Mouse (Mus musculus): ENCODE results near the gene Vmn1r201.

Gene Vmn1r201

DNA sequence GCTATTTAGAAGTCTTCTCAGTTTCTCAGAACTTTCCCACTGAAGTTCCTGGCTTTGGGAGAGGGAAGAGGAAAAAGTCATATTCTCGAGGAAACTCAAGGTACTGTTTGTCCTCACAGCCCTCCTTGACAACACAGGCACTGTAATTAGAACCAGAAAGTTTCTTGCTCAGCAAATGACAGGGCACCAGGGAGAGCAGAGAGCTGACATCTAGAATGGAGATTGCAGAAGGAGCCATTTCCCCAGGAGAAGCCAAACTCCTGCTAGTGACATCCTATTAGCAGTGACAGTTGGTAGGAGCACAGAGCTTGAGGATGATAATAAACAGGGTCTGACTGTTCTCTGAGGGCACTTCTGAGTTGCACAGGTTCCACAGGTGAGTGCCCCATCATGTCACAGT, at the start of gene Vmn1r201:
Gene Vmn1r201, plus strand, starts transcription at position 301 of the 400 bp plus-strand sequence.
- in situ Hi-C loops (cut with MboI, MseI): no loop called here

DNA sequence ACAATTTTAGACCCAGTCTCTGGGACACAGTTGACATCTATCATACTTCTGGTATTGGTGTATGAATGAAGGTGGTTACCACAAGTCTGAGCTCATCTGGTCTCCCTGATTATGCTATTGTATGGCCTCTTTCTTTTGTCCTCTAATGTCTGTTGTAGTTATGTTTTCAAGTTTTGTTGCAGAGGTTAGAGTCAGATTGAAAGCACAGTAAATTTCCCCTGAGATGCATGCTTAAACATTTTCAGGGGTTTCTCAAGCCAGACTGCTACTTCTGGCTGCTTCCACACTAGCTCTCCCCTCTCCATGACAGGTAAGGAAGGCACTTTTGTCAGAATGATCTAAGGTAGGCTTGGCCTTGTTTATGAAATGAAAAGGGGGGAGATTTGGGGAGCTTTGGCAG, 16.6 kb upstream of the Vmn1r201 start:
- in situ Hi-C loops (cut with MboI, MseI): no loop called here

DNA sequence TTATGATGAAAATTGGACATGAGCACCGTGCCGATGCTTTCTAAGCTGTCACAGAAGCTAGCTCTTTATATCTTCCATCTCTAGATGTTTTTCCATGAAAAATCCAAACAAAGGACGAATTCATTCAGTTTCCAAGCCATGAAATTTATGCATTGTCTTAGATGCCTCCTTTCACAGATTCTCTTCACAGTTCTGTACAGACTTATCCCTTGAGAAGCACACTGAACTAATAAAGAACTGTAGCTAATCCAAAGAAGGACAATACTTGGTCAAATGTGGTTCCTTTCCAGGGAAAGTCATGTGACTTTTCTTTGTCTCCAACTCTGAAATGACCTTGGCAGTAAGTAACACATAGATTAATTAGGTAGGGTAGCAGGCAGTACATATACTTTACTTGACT, 30.7 kb downstream of the Vmn1r201 start:
- in situ Hi-C loops (cut with MboI, MseI): no loop called here

DNA sequence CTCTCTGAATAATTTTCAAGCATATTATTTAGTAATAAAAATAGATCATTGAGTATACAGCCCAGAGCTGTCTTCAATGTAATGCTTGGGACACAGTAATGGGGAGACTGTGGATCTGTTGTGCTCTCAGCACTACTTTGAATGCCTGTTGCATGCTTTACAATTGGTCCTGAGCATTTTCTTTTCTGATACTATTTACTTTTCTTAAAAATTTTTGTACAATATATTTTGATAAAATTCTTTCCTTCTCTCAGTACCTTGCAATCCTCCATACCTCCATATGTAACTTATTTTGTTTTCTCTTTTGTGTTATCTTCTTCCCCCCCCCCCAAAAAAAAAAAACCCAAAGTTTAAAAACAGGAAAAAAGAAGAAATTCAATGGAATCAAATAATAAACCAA, 33.6 kb downstream of the Vmn1r201 start, which contains the start of gene Vmn1r202:
Gene Vmn1r202, minus strand, starts transcription at position 101 of the 400 bp plus-strand sequence.
- in situ Hi-C loops (cut with MboI, MseI): no loop called here

DNA sequence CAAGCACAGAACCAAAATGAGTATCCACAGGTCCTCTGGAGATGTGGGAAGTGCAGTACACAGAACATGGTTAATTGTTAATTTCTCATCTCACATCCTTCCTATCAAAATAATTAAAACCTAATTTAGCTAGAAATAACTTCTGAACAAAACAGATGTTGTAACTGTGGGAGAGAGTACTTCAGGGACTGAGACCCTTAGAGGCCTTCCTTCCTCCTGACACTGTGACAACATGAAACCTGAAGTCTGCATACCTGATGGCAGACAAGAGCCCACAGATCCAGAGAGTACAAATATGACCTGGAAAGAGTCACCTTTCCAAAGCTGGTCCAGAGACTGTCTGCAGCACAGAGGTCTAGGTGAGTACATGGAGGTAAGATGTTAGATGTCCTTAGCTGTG, 46.1 kb downstream of the Vmn1r201 start, which contains the start of gene Vmn1r203:
Gene Vmn1r203, plus strand, starts transcription at position 301 of the 400 bp plus-strand sequence.
- in situ Hi-C loops (cut with MboI, MseI): no loop called here

Measured in T-helper 1 cell (primary cell).